Mouse (Mus musculus): ENCODE data around the gene Ube4b. TPM values are rescaled to one million over a fixed set of nuclear protein-coding genes. Genes with fewer than 3 reads are reported as not detected.

The Ube4b gene
- polyA plus RNA-seq, 1 experiment from 2014 or later, result 29.6 TPM

GRCm38 (mm10) chr4:149414259-149414658 lies 12.3 kb downstream of the Ube4b start:
- 94% methylated on average over 3 of the region's 3 CpGs for WGBS
- ATAC-seq (ENCODE audit: insufficient number of reproducible peaks, insufficient read depth, low FRiP score, low read depth), result no peak

GRCm38 (mm10) chr4:149409759-149410158 lies 16.8 kb downstream of the Ube4b start:
- WGBS, result 95% methylated on average over 4 of the region's 4 CpGs
- no peak for ATAC-seq (ENCODE audit: insufficient number of reproducible peaks, insufficient read depth, low FRiP score, low read depth)
- no peak overlapping the region for H3K9ac ChIP-seq (ENCODE audit: low read length)

More at GRCm38 (mm10) chr4:149414259-149414658, 12.3 kb downstream of the Ube4b start:
- H3K9ac ChIP-seq (ENCODE audit: low read length), result no peak overlapping the region
- H3K9me3 ChIP-seq (ENCODE audit: control insufficient read depth, low read length), result no peaks in the 10 kb centered on the region
- no peak overlapping the region for H3K27ac ChIP-seq (replicated peaks in 1 of 2; ENCODE audit: control insufficient read depth in 1 of 2, insufficient read depth in 1 of 2, low read depth in 2 of 2, low read length in 2 of 2)
- H3K4me2 ChIP-seq (ENCODE audit: low read length), result no peak overlapping the region
- peaks cover 19 to 38% of the 10 kb centered on the region in 2 experiments for H3K4me1 ChIP-seq (ENCODE audit: control insufficient read depth in 2 of 2, insufficient read depth in 2 of 2, low read length in 2 of 2)
- no peaks in the 10 kb centered on the region for H3K27me3 ChIP-seq (ENCODE audit: control insufficient read depth, insufficient read depth, low read length)
- no peak overlapping the region for H3K4me3 ChIP-seq (ENCODE audit: control insufficient read depth in 1 of 2, insufficient read depth in 1 of 2, low read depth in 1 of 2, low read length in 2 of 2)
- H3K36me3 ChIP-seq (ENCODE audit: control insufficient read depth, insufficient read depth, low read length), result peaks cover 7% of the 10 kb centered on the region

DNA sequence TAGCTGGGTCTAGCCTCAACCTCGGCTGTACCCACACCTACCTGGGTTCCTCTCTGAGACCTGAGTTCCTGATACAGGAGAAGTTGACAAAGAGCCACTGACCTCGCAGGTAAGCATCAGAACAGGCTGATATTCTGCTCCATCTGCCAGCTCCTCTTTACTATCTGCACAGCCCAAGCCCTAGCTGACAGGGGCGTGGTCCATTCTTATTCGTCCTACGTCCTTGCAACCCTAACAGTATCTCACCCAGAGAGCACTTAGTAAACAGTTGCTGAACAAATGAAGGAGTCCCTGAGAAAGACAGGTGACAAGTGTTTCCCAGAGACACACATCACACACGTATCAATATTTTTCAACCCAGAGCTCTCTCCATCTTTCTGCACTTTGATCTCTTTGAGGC lies 18.2 kb downstream of the Ube4b start:
- Histone ChIP-seq H3K4me1 (ENCODE audit: control insufficient read depth in 2 of 2, insufficient read depth in 2 of 2, low read length in 2 of 2) (peaks cover 19 to 31% of the 10 kb centered on the region in 2 experiments), H3K9ac (ENCODE audit: low read length) (no peak overlapping the region), H3K27me3 (ENCODE audit: control insufficient read depth, insufficient read depth, low read length) (no peaks in the 10 kb centered on the region), H3K9me3 (ENCODE audit: control insufficient read depth, low read length) (no peaks in the 10 kb centered on the region), H3K27ac (replicated peaks in 1 of 2; ENCODE audit: control insufficient read depth in 1 of 2, insufficient read depth in 1 of 2, low read depth in 2 of 2, low read length in 2 of 2) (no peak overlapping the region), H3K36me3 (ENCODE audit: control insufficient read depth, insufficient read depth, low read length) (peaks cover 7% of the 10 kb centered on the region), H3K4me2 (ENCODE audit: low read length) (no peak overlapping the region), H3K4me3 (ENCODE audit: control insufficient read depth in 1 of 2, insufficient read depth in 1 of 2, low read depth in 1 of 2, low read length in 2 of 2) (no peak overlapping the region)
- ATAC-seq (ENCODE audit: insufficient number of reproducible peaks, insufficient read depth, low FRiP score, low read depth), result no peak
- WGBS, result 78% methylated on average over 6 of the region's 6 CpGs

More at GRCm38 (mm10) chr4:149409759-149410158, 16.8 kb downstream of the Ube4b start:
- H3K36me3 ChIP-seq (ENCODE audit: control insufficient read depth, insufficient read depth, low read length), result peaks cover 7% of the 10 kb centered on the region
- H3K27ac ChIP-seq (replicated peaks in 1 of 2; ENCODE audit: control insufficient read depth in 1 of 2, insufficient read depth in 1 of 2, low read depth in 2 of 2, low read length in 2 of 2), result no peak overlapping the region
- no peaks in the 10 kb centered on the region for H3K27me3 ChIP-seq (ENCODE audit: control insufficient read depth, insufficient read depth, low read length)
- no peak overlapping the region for H3K4me2 ChIP-seq (ENCODE audit: low read length)
- H3K9me3 ChIP-seq (ENCODE audit: control insufficient read depth, low read length), result no peaks in the 10 kb centered on the region
- peaks cover 9 to 18% of the 10 kb centered on the region in 2 experiments for H3K4me1 ChIP-seq (ENCODE audit: control insufficient read depth in 2 of 2, insufficient read depth in 2 of 2, low read length in 2 of 2)
- no peak overlapping the region for H3K4me3 ChIP-seq (ENCODE audit: control insufficient read depth in 1 of 2, insufficient read depth in 1 of 2, low read depth in 1 of 2, low read length in 2 of 2)

DNA sequence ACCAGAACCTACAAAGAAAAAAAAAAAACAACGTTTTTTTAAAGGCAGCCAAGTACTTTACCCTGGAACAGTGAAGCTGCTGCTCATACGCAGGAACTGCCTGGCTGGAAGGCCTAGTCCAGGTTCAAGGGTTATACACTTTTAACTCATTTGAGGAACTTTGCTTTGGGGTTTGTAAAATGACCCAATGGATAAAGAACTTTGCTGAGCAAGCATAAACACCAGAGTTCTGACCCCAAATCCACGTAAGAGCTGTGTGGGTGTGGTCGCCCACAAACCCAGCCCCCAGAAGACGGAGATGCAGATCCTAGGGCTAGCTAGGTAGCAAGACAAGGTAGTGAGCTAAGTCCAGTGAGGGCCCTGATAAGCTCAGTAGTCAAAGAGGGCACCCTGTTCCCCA lies 19.1 kb downstream of the Ube4b start:
- Histone ChIP-seq H3K4me3 (ENCODE audit: control insufficient read depth in 1 of 2, insufficient read depth in 1 of 2, low read depth in 1 of 2, low read length in 2 of 2) (no peak overlapping the region), H3K9me3 (ENCODE audit: control insufficient read depth, low read length) (no peaks in the 10 kb centered on the region), H3K27me3 (ENCODE audit: control insufficient read depth, insufficient read depth, low read length) (no peaks in the 10 kb centered on the region), H3K27ac (replicated peaks in 1 of 2; ENCODE audit: control insufficient read depth in 1 of 2, insufficient read depth in 1 of 2, low read depth in 2 of 2, low read length in 2 of 2) (no peak overlapping the region), H3K4me1 (ENCODE audit: control insufficient read depth in 2 of 2, insufficient read depth in 2 of 2, low read length in 2 of 2) (peaks cover 22 to 39% of the 10 kb centered on the region in 2 experiments), H3K36me3 (ENCODE audit: control insufficient read depth, insufficient read depth, low read length) (peaks cover 5% of the 10 kb centered on the region), H3K9ac (ENCODE audit: low read length) (no peak overlapping the region), H3K4me2 (ENCODE audit: low read length) (no peak overlapping the region)
- no peak for ATAC-seq (ENCODE audit: insufficient number of reproducible peaks, insufficient read depth, low FRiP score, low read depth)
- 83% methylated on average over 5 of the region's 5 CpGs for WGBS

- H3K9ac ChIP-seq (ENCODE audit: low read length), result no peak overlapping the region
- 48% methylated on average over 16 of the region's 16 CpGs for WGBS
- no peak overlapping the region for H3K4me2 ChIP-seq (ENCODE audit: low read length)
- H3K4me1 ChIP-seq (ENCODE audit: control insufficient read depth in 2 of 2, insufficient read depth in 2 of 2, low read length in 2 of 2), result peaks cover 30 to 49% of the 10 kb centered on the region in 2 experiments
- H3K27me3 ChIP-seq (ENCODE audit: control insufficient read depth, insufficient read depth, low read length), result no peaks in the 10 kb centered on the region
- no peak overlapping the region for H3K4me3 ChIP-seq (ENCODE audit: control insufficient read depth in 1 of 2, insufficient read depth in 1 of 2, low read depth in 1 of 2, low read length in 2 of 2)
- no peak for ATAC-seq (ENCODE audit: insufficient number of reproducible peaks, insufficient read depth, low FRiP score, low read depth)
- H3K27ac ChIP-seq (replicated peaks in 1 of 2; ENCODE audit: control insufficient read depth in 1 of 2, insufficient read depth in 1 of 2, low read depth in 2 of 2, low read length in 2 of 2), result no peak overlapping the region; a peak in 1 of 4 replicates
- no peaks in the 10 kb centered on the region for H3K36me3 ChIP-seq (ENCODE audit: control insufficient read depth, insufficient read depth, low read length)
- no peaks in the 10 kb centered on the region for H3K9me3 ChIP-seq (ENCODE audit: control insufficient read depth, low read length)
Measured at GRCm38 (mm10) chr4:149405713-149406443, 20.7 kb downstream of the Ube4b start.

- Histone ChIP-seq H3K9ac (ENCODE audit: low read length) (no peak overlapping the region), H3K4me2 (ENCODE audit: low read length) (no peak overlapping the region), H3K27ac (replicated peaks in 1 of 2; ENCODE audit: control insufficient read depth in 1 of 2, insufficient read depth in 1 of 2, low read depth in 2 of 2, low read length in 2 of 2) (no peak overlapping the region), H3K9me3 (ENCODE audit: control insufficient read depth, low read length) (no peaks in the 10 kb centered on the region), H3K36me3 (ENCODE audit: control insufficient read depth, insufficient read depth, low read length) (no peaks in the 10 kb centered on the region), H3K4me3 (ENCODE audit: control insufficient read depth in 1 of 2, insufficient read depth in 1 of 2, low read depth in 1 of 2, low read length in 2 of 2) (no peak overlapping the region), H3K27me3 (ENCODE audit: control insufficient read depth, insufficient read depth, low read length) (no peaks in the 10 kb centered on the region), H3K4me1 (ENCODE audit: control insufficient read depth in 2 of 2, insufficient read depth in 2 of 2, low read length in 2 of 2) (peaks cover 34 to 57% of the 10 kb centered on the region in 2 experiments)
- WGBS, result 62% methylated on average over 19 of the region's 19 CpGs
- ATAC-seq (ENCODE audit: insufficient number of reproducible peaks, insufficient read depth, low FRiP score, low read depth), result no peak
Measured at GRCm38 (mm10) chr4:149404640-149405465, 21.7 kb downstream of the Ube4b start.

DNA sequence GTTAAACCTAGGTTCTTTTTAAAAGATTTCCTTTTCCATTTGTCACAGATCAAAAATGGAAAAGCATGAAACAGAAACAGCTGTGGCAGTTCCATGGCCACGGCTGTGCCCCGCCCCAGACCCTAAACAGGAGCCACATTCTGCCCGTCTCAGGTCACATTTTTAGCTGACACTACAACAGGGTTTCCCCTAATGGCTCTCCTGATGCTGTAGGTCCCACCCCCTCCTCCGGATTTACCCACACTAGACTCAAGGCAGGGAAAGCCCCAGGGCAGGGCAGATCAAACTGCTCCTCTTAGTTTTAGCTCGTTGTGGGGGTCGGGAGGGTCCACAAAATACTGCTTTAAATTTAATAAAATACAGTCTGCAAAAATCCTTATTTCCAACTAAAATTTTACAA lies 23.5 kb downstream of the Ube4b start:
- 0 out of 2 replicates have a peak overlapping the region, but pooled peaks have one; percentile 6 for H3K4me2 ChIP-seq (ENCODE audit: low read length)
- no peaks in the 10 kb centered on the region for H3K9me3 ChIP-seq (ENCODE audit: control insufficient read depth, low read length)
- ATAC-seq (ENCODE audit: insufficient number of reproducible peaks, insufficient read depth, low FRiP score, low read depth), result no peak
- no peak overlapping the region for H3K9ac ChIP-seq (ENCODE audit: low read length)
- 0 out of 4 replicates have a peak overlapping the region, but pooled peaks of 1 of the 2 experiments have one; percentile 8 for H3K27ac ChIP-seq (replicated peaks in 1 of 2; ENCODE audit: control insufficient read depth in 1 of 2, insufficient read depth in 1 of 2, low read depth in 2 of 2, low read length in 2 of 2)
- H3K27me3 ChIP-seq (ENCODE audit: control insufficient read depth, insufficient read depth, low read length), result no peaks in the 10 kb centered on the region
- no peak overlapping the region for H3K4me3 ChIP-seq (ENCODE audit: control insufficient read depth in 1 of 2, insufficient read depth in 1 of 2, low read depth in 1 of 2, low read length in 2 of 2)
- H3K4me1 ChIP-seq (ENCODE audit: control insufficient read depth in 2 of 2, insufficient read depth in 2 of 2, low read length in 2 of 2), result peaks cover 49 to 75% of the 10 kb centered on the region in 2 experiments
- H3K36me3 ChIP-seq (ENCODE audit: control insufficient read depth, insufficient read depth, low read length), result peaks cover 6% of the 10 kb centered on the region
- WGBS, result 20% methylated on average over 6 of the region's 6 CpGs
